Mouse (Mus musculus) embryonic fibroblast, embryonic 13.5 days (primary cell): ENCODE results near the gene Mgat5. TPM values are rescaled to one million over a fixed set of nuclear protein-coding genes. Genes with fewer than 3 reads are reported as not detected.

ENCODE experiments used
- H3K27ac ChIP-seq: 2 replicates; pipeline ENCODE4 v1.5.1; 2012; ENCODE audit warnings: low read length, control low read depth, inconsistent platforms; ENCODE audit not compliant: insufficient read depth
- H3K4me1 ChIP-seq: 2 replicates; pipeline ENCODE4 v1.6.1; 2011; ENCODE audit warnings: low read length; ENCODE audit not compliant: control insufficient read depth, insufficient read depth
- H3K4me3 ChIP-seq: 2 replicates; pipeline ENCODE4 v1.5.1; 2011; ENCODE audit warnings: mild to moderate bottlenecking, control low read depth, low read length; ENCODE audit not compliant: insufficient read depth
- CTCF ChIP-seq: IDR thresholded peaks from 2 replicates; pipeline ENCODE4 v1.5.1; 2011; ENCODE audit warnings: mild to moderate bottlenecking, control low read depth, low read length, moderate library complexity, borderline replicate concordance; ENCODE audit not compliant: insufficient read depth
- POLR2A ChIP-seq: IDR thresholded peaks from 2 replicates; pipeline ENCODE4 v1.6.1; 2011; ENCODE audit warnings: low read depth, mild to moderate bottlenecking, control low read depth, low read length, moderate library complexity
- polyA plus RNA-seq: library from polyadenylated mRNA; stranded (reverse); fragments of >200 nt; gene quantifications from 2 replicates; pipeline ENCODE4 v1.2.4, GENCODE M21; 2011; ENCODE audit warnings: low read depth; ENCODE audit not compliant: missing spikeins, insufficient read length

Gene Mgat5
- polyA plus RNA-seq, 1 experiment, result 13.3 TPM

GRCm38 (mm10) chr1:127453397-127453796 lies 248.6 kb downstream of the Mgat5 start:
- Histone ChIP-seq H3K4me1 (no peaks in the 10 kb centered on the region), H3K27ac (no peak overlapping the region), H3K4me3 (no peak overlapping the region)
- no peak for TF ChIP-seq POLR2A
- TF ChIP-seq CTCF, result no peak

- TF ChIP-seq POLR2A (no peak), CTCF (no peak; the same call in 1 of the 2 replicates)
- H3K4me3 ChIP-seq, result no peak overlapping the region
- no peak overlapping the region for H3K27ac ChIP-seq
- no peaks in the 10 kb centered on the region for H3K4me1 ChIP-seq
Observed at GRCm38 (mm10) chr1:127459015-127459451, 254.2 kb downstream of the Mgat5 start.

- TF ChIP-seq POLR2A, result no peak
- TF ChIP-seq CTCF, result no peak
- Histone ChIP-seq H3K27ac (no peak overlapping the region), H3K4me1 (no peaks in the 10 kb centered on the region)
Observed at GRCm38 (mm10) chr1:127459576-127459975, 254.8 kb downstream of the Mgat5 start.

DNA sequence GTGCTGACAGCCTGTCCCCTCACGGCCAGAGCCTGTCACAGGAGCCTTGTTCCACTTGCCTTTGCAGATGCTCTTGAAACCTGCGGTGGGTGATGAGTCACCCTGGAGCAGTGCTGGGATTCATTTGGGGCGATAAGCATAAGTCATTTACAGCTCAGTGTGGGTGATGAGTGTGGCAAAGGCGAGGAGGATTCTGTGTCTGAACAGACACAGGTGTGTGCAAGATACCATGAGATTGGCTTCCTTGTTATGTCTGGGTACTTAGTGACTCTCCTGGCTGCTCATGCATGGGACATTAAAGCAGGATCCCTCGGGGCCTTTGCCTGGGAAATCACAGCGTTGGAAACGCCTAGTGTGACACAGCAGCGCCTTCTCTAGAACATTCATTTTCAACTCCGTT lies 256.2 kb downstream of the Mgat5 start:
- Histone ChIP-seq H3K27ac (no peak overlapping the region), H3K4me1 (no peaks in the 10 kb centered on the region), H3K4me3 (no peak overlapping the region)
- TF ChIP-seq CTCF (no peak), POLR2A (no peak)

More at GRCm38 (mm10) chr1:127459576-127459975, 254.8 kb downstream of the Mgat5 start:
- no peak overlapping the region for H3K4me3 ChIP-seq

GRCm38 (mm10) chr1:127464041-127464440 lies 259.2 kb downstream of the Mgat5 start:
- H3K4me3 ChIP-seq, result no peak overlapping the region
- TF ChIP-seq POLR2A (no peak), CTCF (no peak)
- no peaks in the 10 kb centered on the region for H3K4me1 ChIP-seq
- H3K27ac ChIP-seq, result no peak overlapping the region

GRCm38 (mm10) chr1:127465292-127465691 lies 260.5 kb downstream of the Mgat5 start:
- Histone ChIP-seq H3K4me1 (no peaks in the 10 kb centered on the region), H3K4me3 (no peak overlapping the region), H3K27ac (no peak overlapping the region)
- TF ChIP-seq POLR2A, result no peak
- TF ChIP-seq CTCF, result no peak

GRCm38 (mm10) chr1:127467238-127467637 lies 262.4 kb downstream of the Mgat5 start:
- Histone ChIP-seq H3K4me1 (no peaks in the 10 kb centered on the region), H3K27ac (no peak overlapping the region), H3K4me3 (no peak overlapping the region)
- TF ChIP-seq POLR2A, result no peak
- no peak for TF ChIP-seq CTCF

DNA sequence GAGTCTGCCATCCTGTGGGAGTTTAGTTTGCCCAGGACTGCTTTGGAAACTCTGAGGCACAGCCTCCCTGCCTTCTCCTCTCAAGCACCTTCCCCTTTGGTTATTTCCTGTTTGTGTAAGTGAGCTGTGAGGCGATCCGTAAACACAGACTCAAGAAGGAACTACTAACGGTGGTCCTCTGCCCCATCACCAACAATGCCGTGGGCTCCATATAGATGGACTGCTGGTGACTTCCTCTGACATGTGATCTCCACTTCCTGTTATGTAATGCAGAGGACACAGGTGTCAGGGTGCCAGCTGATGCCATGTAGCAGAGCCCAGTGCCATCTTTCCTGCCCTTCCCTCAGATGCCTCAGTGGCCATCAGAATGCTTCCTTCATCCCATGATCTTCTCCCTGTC lies 265.4 kb downstream of the Mgat5 start:
- Histone ChIP-seq H3K27ac (no peak overlapping the region), H3K4me3 (no peak overlapping the region), H3K4me1 (no peaks in the 10 kb centered on the region)
- TF ChIP-seq CTCF, result no peak
- no peak for TF ChIP-seq POLR2A

GRCm38 (mm10) chr1:127475756-127476155 lies 270.9 kb downstream of the Mgat5 start:
- TF ChIP-seq CTCF (no peak), POLR2A (no peak)
- Histone ChIP-seq H3K4me1 (no peaks in the 10 kb centered on the region), H3K4me3 (no peak overlapping the region), H3K27ac (no peak overlapping the region)

DNA sequence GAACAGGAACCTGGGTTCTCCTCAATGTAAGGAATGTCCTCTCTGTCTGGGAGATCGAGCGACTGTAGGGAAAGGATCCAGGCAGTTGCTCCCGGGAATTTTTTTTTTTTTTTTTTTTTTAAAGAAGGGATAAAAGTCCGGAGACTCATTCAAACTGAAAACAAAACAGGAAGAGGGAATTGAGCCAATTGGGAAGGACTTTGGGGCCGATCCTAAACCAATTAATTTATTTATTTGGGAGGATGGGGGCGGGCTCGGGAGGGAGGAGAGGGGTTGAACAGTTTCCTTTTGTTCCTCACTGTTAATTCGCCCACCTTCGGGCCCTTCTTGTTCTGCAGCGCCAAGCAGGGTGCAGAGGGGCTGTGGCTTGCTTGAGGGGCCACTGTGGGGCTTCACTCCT lies 278.1 kb downstream of the Mgat5 start:
- H3K27ac ChIP-seq, result no peak overlapping the region
- no peak overlapping the region for H3K4me3 ChIP-seq
- TF ChIP-seq CTCF (no peak), POLR2A (no peak)
- H3K4me1 ChIP-seq, result no peaks in the 10 kb centered on the region

- no peak for TF ChIP-seq POLR2A
- TF ChIP-seq CTCF, result no peak
- Histone ChIP-seq H3K4me1 (no peaks in the 10 kb centered on the region), H3K4me3 (no peak overlapping the region), H3K27ac (no peak overlapping the region)
Observed at GRCm38 (mm10) chr1:127484188-127484587, 279.4 kb downstream of the Mgat5 start.

GRCm38 (mm10) chr1:127484826-127485225 lies 280.0 kb downstream of the Mgat5 start:
- Histone ChIP-seq H3K4me3 (no peak overlapping the region), H3K4me1 (no peaks in the 10 kb centered on the region), H3K27ac (no peak overlapping the region)
- TF ChIP-seq CTCF (peak; percentile 50; the same call in 1 of the 2 replicates), POLR2A (no peak)
